Mouse (Mus musculus) hindbrain, embryonic 15.5 days (tissue): ENCODE data around the gene Fkbp10. TPM values are rescaled to one million over a fixed set of nuclear protein-coding genes. Genes with fewer than 3 reads are reported as not detected.

Experiments
- ATAC-seq: fragments of 200-750 bp; cut with Nextera tagmentation; 2 replicates; pipeline ENCODE4 v1.8.0; 2017; ENCODE audit warnings: low read depth, moderate number of reproducible peaks, moderate TSS enrichment; ENCODE audit not compliant: low FRiP score
- H3K27ac ChIP-seq: fragments of 300-500 bp; sonication (generic); replicated peaks from 2 replicates; pipeline ENCODE4 v1.5.1; 2015; ENCODE audit warnings: mild to moderate bottlenecking, inconsistent platforms
- H3K27me3 ChIP-seq: fragments of 300-500 bp; sonication (generic); 2 replicates; pipeline ENCODE4 v1.6.1; 2015; ENCODE audit warnings: control low read depth, inconsistent platforms
- H3K36me3 ChIP-seq: fragments of 300-500 bp; sonication (generic); 2 replicates; pipeline ENCODE4 v1.6.1; 2015; ENCODE audit warnings: control low read depth, inconsistent platforms
- H3K4me1 ChIP-seq: fragments of 300-500 bp; sonication (generic); replicated peaks from 2 replicates; pipeline ENCODE4 v1.6.1; 2015; ENCODE audit warnings: control low read depth, inconsistent platforms
- H3K4me2 ChIP-seq: fragments of 300-500 bp; sonication (generic); 2 replicates; pipeline ENCODE4 v1.6.1; 2015; ENCODE audit warnings: moderate library complexity, mild to moderate bottlenecking, inconsistent platforms
- H3K4me3 ChIP-seq: fragments of 300-500 bp; sonication (generic); 2 replicates; pipeline ENCODE4 v1.5.1; 2015; ENCODE audit warnings: mild to moderate bottlenecking, inconsistent platforms
- H3K9ac ChIP-seq: fragments of 300-500 bp; sonication (generic); 2 replicates; pipeline ENCODE4 v1.6.1; 2015; ENCODE audit warnings: inconsistent platforms
- H3K9me3 ChIP-seq: fragments of 300-500 bp; sonication (generic); 2 replicates; pipeline ENCODE4 v1.6.1; 2016; ENCODE audit warnings: control low read depth, inconsistent platforms
- WGBS: fragments of 180-500 bp; shearing (Covaris S2); methylation state at CpG from one replicate; pipeline ENCODE4 v1.1.7; 2015; 5-methylcytosine and 5-hydroxymethylcytosine counted together
- polyA plus RNA-seq: library from polyadenylated mRNA; unstranded; fragments of >200 nt; fragmentation: Nextera tagmentation; extraction: Ambion mirVana; gene quantifications from 2 replicates; pipeline ENCODE4 v1.2.1, GENCODE M21; 2015

The Fkbp10 gene
- polyA plus RNA-seq, 1 experiment from 2014 or later, result 27.1 TPM

- peak overlapping the region; percentile 77 for H3K27ac ChIP-seq
- peak overlapping the region; percentile 72 for H3K9ac ChIP-seq
- no peaks in the 10 kb centered on the region for H3K27me3 ChIP-seq
- H3K36me3 ChIP-seq, result no peaks in the 10 kb centered on the region
- peak overlapping the region; percentile 77 for H3K4me2 ChIP-seq
- H3K4me3 ChIP-seq, result peak overlapping the region; percentile 63
- peaks cover 47% of the 10 kb centered on the region for H3K4me1 ChIP-seq
- H3K9me3 ChIP-seq, result no peaks in the 10 kb centered on the region
- no peak for ATAC-seq
- 31% methylated on average over 17 of the region's 17 CpGs for WGBS
These were observed 19.5 kb upstream of the Fkbp10 start for GRCm38 (mm10) chr11:100395861-100396631.

GRCm38 (mm10) chr11:100396886-100397599, 18.5 kb upstream of the Fkbp10 start:
- Histone ChIP-seq H3K36me3 (no peaks in the 10 kb centered on the region), H3K9ac (peak overlapping the region; percentile 72), H3K4me1 (peaks cover 47% of the 10 kb centered on the region), H3K27ac (peak overlapping the region; percentile 77), H3K4me2 (peak overlapping the region; percentile 77), H3K4me3 (peak overlapping the region; percentile 63), H3K9me3 (no peaks in the 10 kb centered on the region), H3K27me3 (no peaks in the 10 kb centered on the region)
- WGBS, result 3% methylated on average over 37 of the region's 42 CpGs
- ATAC-seq, result peak; percentile 13

GRCm38 (mm10) chr11:100397600-100398389, 17.7 kb upstream of the Fkbp10 start, which contains the start of gene Jup:
Gene Jup, minus strand, starts transcription at chr11:100397763.
- Histone ChIP-seq H3K4me1 (peaks cover 44% of the 10 kb centered on the region), H3K4me2 (peak within 1 kb of the TSS; percentile 77), H3K36me3 (no peaks in the 10 kb centered on the region), H3K4me3 (peak within 1 kb of the TSS; percentile 63), H3K27ac (peak within 1 kb of the TSS; percentile 77), H3K9ac (peak within 1 kb of the TSS; percentile 72), H3K27me3 (no peaks in the 10 kb centered on the region), H3K9me3 (no peaks in the 10 kb centered on the region)
- WGBS, result 1% methylated on average over 37 of the region's 37 CpGs
- ATAC-seq, result peak; percentile 99

GRCm38 (mm10) chr11:100398517-100398916, 17.0 kb upstream of the Fkbp10 start:
- no peaks in the 10 kb centered on the region for H3K9me3 ChIP-seq
- no peak for ATAC-seq
- 95% methylated on average over 7 of the region's 7 CpGs for WGBS
- no peak overlapping the region for H3K4me3 ChIP-seq
- no peak overlapping the region for H3K27ac ChIP-seq
- H3K36me3 ChIP-seq, result no peaks in the 10 kb centered on the region
- H3K27me3 ChIP-seq, result no peaks in the 10 kb centered on the region
- H3K4me1 ChIP-seq, result peaks cover 38% of the 10 kb centered on the region
- 0 out of 2 replicates have a peak overlapping the region, but pooled peaks have one; percentile 77 for H3K4me2 ChIP-seq
- no peak overlapping the region for H3K9ac ChIP-seq

GRCm38 (mm10) chr11:100399320-100399719, 16.2 kb upstream of the Fkbp10 start:
- H3K27ac ChIP-seq, result no peak overlapping the region
- H3K9ac ChIP-seq, result no peak overlapping the region
- WGBS, result 80% methylated on average over 9 of the region's 9 CpGs
- ATAC-seq, result no peak
- H3K4me3 ChIP-seq, result no peak overlapping the region
- no peaks in the 10 kb centered on the region for H3K27me3 ChIP-seq
- H3K36me3 ChIP-seq, result no peaks in the 10 kb centered on the region
- no peaks in the 10 kb centered on the region for H3K9me3 ChIP-seq
- no peak overlapping the region for H3K4me2 ChIP-seq
- peaks cover 34% of the 10 kb centered on the region for H3K4me1 ChIP-seq

GRCm38 (mm10) chr11:100399727-100400538, 15.6 kb upstream of the Fkbp10 start:
- H3K27ac ChIP-seq, result no peak overlapping the region
- H3K27me3 ChIP-seq, result no peaks in the 10 kb centered on the region
- peaks cover 29% of the 10 kb centered on the region for H3K4me1 ChIP-seq
- no peak overlapping the region for H3K9ac ChIP-seq
- no peaks in the 10 kb centered on the region for H3K9me3 ChIP-seq
- H3K36me3 ChIP-seq, result no peaks in the 10 kb centered on the region
- WGBS, result 82% methylated on average over 12 of the region's 12 CpGs
- no peak overlapping the region for H3K4me3 ChIP-seq
- no peak for ATAC-seq
- H3K4me2 ChIP-seq, result no peak overlapping the region

- Histone ChIP-seq H3K9me3 (no peaks in the 10 kb centered on the region), H3K4me3 (no peak overlapping the region), H3K4me1 (peaks cover 20% of the 10 kb centered on the region), H3K9ac (no peak overlapping the region), H3K36me3 (no peaks in the 10 kb centered on the region), H3K4me2 (no peak overlapping the region), H3K27me3 (no peaks in the 10 kb centered on the region), H3K27ac (no peak overlapping the region)
- ATAC-seq, result no peak
- WGBS, result 84% methylated on average over 6 of the region's 6 CpGs
These were observed 14.7 kb upstream of the Fkbp10 start for GRCm38 (mm10) chr11:100400842-100401241.

GRCm38 (mm10) chr11:100402240-100402639, 13.3 kb upstream of the Fkbp10 start:
- ATAC-seq, result no peak

GRCm38 (mm10) chr11:100402682-100403081, 12.8 kb upstream of the Fkbp10 start:
- Histone ChIP-seq H3K4me1 (peaks cover 5% of the 10 kb centered on the region; the same call in 1 of the 2 replicates), H3K27ac (no peak overlapping the region), H3K9ac (no peak overlapping the region), H3K36me3 (no peaks in the 10 kb centered on the region), H3K4me2 (no peak overlapping the region), H3K27me3 (no peaks in the 10 kb centered on the region), H3K9me3 (no peaks in the 10 kb centered on the region), H3K4me3 (no peak overlapping the region)
- no peak for ATAC-seq
- 83% methylated on average over 2 of the region's 2 CpGs for whole genome bisulfite sequencing

More at GRCm38 (mm10) chr11:100402240-100402639, 13.3 kb upstream of the Fkbp10 start:
- Histone ChIP-seq H3K4me1 (peaks cover 6% of the 10 kb centered on the region), H3K27ac (no peak overlapping the region), H3K9me3 (no peaks in the 10 kb centered on the region), H3K4me3 (no peak overlapping the region), H3K4me2 (no peak overlapping the region), H3K27me3 (no peaks in the 10 kb centered on the region), H3K9ac (no peak overlapping the region), H3K36me3 (no peaks in the 10 kb centered on the region)
- 46% methylated on average over 6 of the region's 6 CpGs for WGBS

GRCm38 (mm10) chr11:100403445-100404134, 11.9 kb upstream of the Fkbp10 start:
- Histone ChIP-seq H3K27ac (no peak overlapping the region), H3K4me1 (no peaks in the 10 kb centered on the region), H3K9me3 (no peaks in the 10 kb centered on the region), H3K27me3 (no peaks in the 10 kb centered on the region), H3K36me3 (no peaks in the 10 kb centered on the region), H3K9ac (no peak overlapping the region), H3K4me2 (no peak overlapping the region), H3K4me3 (no peak overlapping the region)
- 73% methylated on average over 10 of the region's 10 CpGs for WGBS
- ATAC-seq, result no peak
